Mouse (Mus musculus) kidney, embryonic 15.5 days (tissue): Measurements from ENCODE around the gene Ngfr. TPM values are rescaled to one million over a fixed set of nuclear protein-coding genes. Genes with fewer than 3 reads are reported as not detected.

Experiments used
- ATAC-seq: fragments of 200-750 bp; cut with Nextera tagmentation; replicated peaks from 2 replicates; pipeline ENCODE4 v1.8.0; 2017; ENCODE audit warnings: moderate TSS enrichment; ENCODE audit not compliant: low FRiP score
- H3K27ac ChIP-seq: fragments of 300-500 bp; sonication (generic); 2 replicates; pipeline ENCODE4 v1.5.1; 2015; ENCODE audit warnings: mild to moderate bottlenecking, inconsistent platforms
- H3K27me3 ChIP-seq: fragments of 300-500 bp; sonication (generic); 2 replicates; pipeline ENCODE4 v1.6.1; 2015; ENCODE audit warnings: inconsistent platforms
- H3K36me3 ChIP-seq: fragments of 300-500 bp; sonication (generic); 2 replicates; pipeline ENCODE4 v1.6.1; 2015; ENCODE audit warnings: inconsistent platforms
- H3K4me1 ChIP-seq: fragments of 300-500 bp; sonication (generic); 2 replicates; pipeline ENCODE4 v1.6.1; 2015; ENCODE audit warnings: inconsistent platforms
- H3K4me2 ChIP-seq: fragments of 300-500 bp; sonication (generic); 2 replicates; pipeline ENCODE4 v1.6.1; 2015; ENCODE audit warnings: moderate library complexity, mild to moderate bottlenecking, inconsistent platforms
- H3K4me3 ChIP-seq: fragments of 300-500 bp; sonication (generic); replicated peaks from 2 replicates; pipeline ENCODE4 v1.5.1; 2015; ENCODE audit warnings: mild to moderate bottlenecking, inconsistent platforms
- H3K9ac ChIP-seq: fragments of 300-500 bp; sonication (generic); 2 replicates; pipeline ENCODE4 v1.6.1; 2015; ENCODE audit warnings: mild to moderate bottlenecking, inconsistent platforms
- H3K9me3 ChIP-seq: fragments of 300-500 bp; sonication (generic); replicated peaks from 2 replicates; pipeline ENCODE4 v1.6.1; 2016; ENCODE audit warnings: inconsistent platforms
- WGBS: fragments of 180-500 bp; shearing (Covaris S2); methylation state at CpG from one replicate; pipeline ENCODE4 v1.1.7; 2015; ENCODE audit warnings: mixed read lengths; 5-methylcytosine and 5-hydroxymethylcytosine counted together
- polyA plus RNA-seq: library from polyadenylated mRNA; unstranded; fragments of >200 nt; fragmentation: Nextera tagmentation; extraction: Ambion mirVana; gene quantifications from 2 replicates; pipeline ENCODE4 v1.2.1, GENCODE M21; 2015

Gene Ngfr
- polyA plus RNA-seq, 1 experiment from 2014 or later = 28.7 TPM

- Histone ChIP-seq H3K27me3 (peaks cover 46% of the 10 kb centered on the region), H3K4me1 (peaks cover 51% of the 10 kb centered on the region), H3K4me2 (no peak overlapping the region), H3K4me3 (no peak overlapping the region), H3K27ac (no peak overlapping the region), H3K9me3 (no peaks in the 10 kb centered on the region), H3K9ac (no peak overlapping the region), H3K36me3 (no peaks in the 10 kb centered on the region)
- 83% methylated on average over 5 of the region's 5 CpGs for WGBS
- ATAC-seq = no peak
Measured at GRCm38 (mm10) chr11:95593501-95593900, 6.0 kb upstream of the Ngfr start.

- Histone ChIP-seq H3K9ac (no peak overlapping the region), H3K4me2 (no peak overlapping the region), H3K27ac (no peak overlapping the region), H3K36me3 (no peaks in the 10 kb centered on the region), H3K4me1 (peaks cover 47% of the 10 kb centered on the region), H3K27me3 (peaks cover 48% of the 10 kb centered on the region), H3K9me3 (no peaks in the 10 kb centered on the region), H3K4me3 (no peak overlapping the region)
- 81% methylated on average over 1 of the region's 1 CpGs for WGBS
- ATAC-seq = no peak
Measured at GRCm38 (mm10) chr11:95592691-95593090, 5.2 kb upstream of the Ngfr start.

GRCm38 (mm10) chr11:95589195-95589594 lies 1.7 kb upstream of the Ngfr start:
- Histone ChIP-seq H3K27me3 (peaks cover 64% of the 10 kb centered on the region), H3K4me3 (no peak overlapping the region), H3K4me2 (no peak overlapping the region), H3K27ac (no peak overlapping the region), H3K4me1 (peaks cover 46% of the 10 kb centered on the region), H3K36me3 (no peaks in the 10 kb centered on the region), H3K9me3 (no peaks in the 10 kb centered on the region), H3K9ac (no peak overlapping the region)
- WGBS = 35% methylated on average over 5 of the region's 5 CpGs
- ATAC-seq = no peak

GRCm38 (mm10) chr11:95586751-95587422 lies 648 bp downstream of the Ngfr start:
- Histone ChIP-seq H3K4me1 (peaks cover 59% of the 10 kb centered on the region), H3K36me3 (no peaks in the 10 kb centered on the region), H3K9ac (peak overlapping the region; percentile 49), H3K4me3 (peak overlapping the region; percentile 52), H3K9me3 (no peaks in the 10 kb centered on the region), H3K27me3 (peaks cover 84% of the 10 kb centered on the region), H3K4me2 (peak overlapping the region; percentile 85), H3K27ac (0 out of 2 replicates have a peak overlapping the region, but pooled peaks have one; percentile 20)
- no peak for ATAC-seq
- WGBS = under 1% methylated on average over 27 of the region's 27 CpGs

GRCm38 (mm10) chr11:95586184-95586583 lies 1.4 kb downstream of the Ngfr start:
- Histone ChIP-seq H3K4me3 (peak overlapping the region; percentile 52), H3K27me3 (peaks cover 88% of the 10 kb centered on the region), H3K27ac (0 out of 2 replicates have a peak overlapping the region, but pooled peaks have one; percentile 54), H3K4me2 (peak overlapping the region; percentile 85), H3K4me1 (peaks cover 66% of the 10 kb centered on the region), H3K9me3 (no peaks in the 10 kb centered on the region), H3K9ac (peak overlapping the region; percentile 49), H3K36me3 (no peaks in the 10 kb centered on the region)
- under 1% methylated on average over 25 of the region's 25 CpGs for WGBS
- ATAC-seq = peak; percentile 17

GRCm38 (mm10) chr11:95585684-95586083 lies 1.9 kb downstream of the Ngfr start:
- H3K4me3 ChIP-seq = peak overlapping the region; percentile 52
- H3K27ac ChIP-seq = peak overlapping the region; percentile 54
- H3K27me3 ChIP-seq = peaks cover 90% of the 10 kb centered on the region
- ATAC-seq = peak; percentile 15
- H3K9me3 ChIP-seq = no peaks in the 10 kb centered on the region
- no peaks in the 10 kb centered on the region for H3K36me3 ChIP-seq
- H3K4me2 ChIP-seq = peak overlapping the region; percentile 85
- H3K4me1 ChIP-seq = peaks cover 70% of the 10 kb centered on the region
- WGBS = 2% methylated on average over 15 of the region's 15 CpGs
- peak overlapping the region; percentile 38; the same call in 1 of the 2 replicates for H3K9ac ChIP-seq

- Histone ChIP-seq H3K4me2 (peak overlapping the region; percentile 85), H3K27me3 (peaks cover 93% of the 10 kb centered on the region), H3K36me3 (no peaks in the 10 kb centered on the region), H3K4me3 (peak overlapping the region; percentile 52), H3K9me3 (no peaks in the 10 kb centered on the region), H3K4me1 (peaks cover 74% of the 10 kb centered on the region), H3K9ac (no peak overlapping the region), H3K27ac (peak overlapping the region; percentile 54)
- WGBS = 1% methylated on average over 24 of the region's 24 CpGs
- ATAC-seq = peak; percentile 44
Measured at GRCm38 (mm10) chr11:95585281-95585680, 2.3 kb downstream of the Ngfr start.

GRCm38 (mm10) chr11:95584651-95585050 lies 2.9 kb downstream of the Ngfr start:
- peaks cover 80% of the 10 kb centered on the region for H3K4me1 ChIP-seq
- no peak for ATAC-seq
- H3K9ac ChIP-seq = no peak overlapping the region
- peaks cover 95% of the 10 kb centered on the region for H3K27me3 ChIP-seq
- no peaks in the 10 kb centered on the region for H3K9me3 ChIP-seq
- no peaks in the 10 kb centered on the region for H3K36me3 ChIP-seq
- peak overlapping the region; percentile 52 for H3K4me3 ChIP-seq
- peak overlapping the region; percentile 85 for H3K4me2 ChIP-seq
- H3K27ac ChIP-seq = 0 out of 2 replicates have a peak overlapping the region, but pooled peaks have one; percentile 54
- WGBS = 7% methylated on average over 9 of the region's 9 CpGs

- H3K4me3 ChIP-seq = no peak overlapping the region
- no peak overlapping the region for H3K9ac ChIP-seq
- ATAC-seq = no peak
- H3K9me3 ChIP-seq = no peaks in the 10 kb centered on the region
- no peak overlapping the region for H3K27ac ChIP-seq
- no peak overlapping the region for H3K4me2 ChIP-seq
- 41% methylated on average over 6 of the region's 6 CpGs for WGBS
- peaks cover 88% of the 10 kb centered on the region for H3K4me1 ChIP-seq
- no peaks in the 10 kb centered on the region for H3K36me3 ChIP-seq
- H3K27me3 ChIP-seq = peaks cover 96% of the 10 kb centered on the region
Measured at GRCm38 (mm10) chr11:95583396-95583795, 4.1 kb downstream of the Ngfr start.

- Histone ChIP-seq H3K4me2 (no peak overlapping the region), H3K36me3 (no peaks in the 10 kb centered on the region), H3K9me3 (no peaks in the 10 kb centered on the region), H3K27me3 (peaks cover 93% of the 10 kb centered on the region), H3K9ac (no peak overlapping the region), H3K27ac (no peak overlapping the region), H3K4me3 (no peak overlapping the region), H3K4me1 (peaks cover 87% of the 10 kb centered on the region)
- 32% methylated on average over 3 of the region's 3 CpGs for WGBS
- no peak for ATAC-seq
Measured at GRCm38 (mm10) chr11:95582193-95582592, 5.3 kb downstream of the Ngfr start.

GRCm38 (mm10) chr11:95579455-95579854 lies 8.1 kb downstream of the Ngfr start:
- Histone ChIP-seq H3K36me3 (no peaks in the 10 kb centered on the region), H3K4me2 (no peak overlapping the region), H3K27me3 (peaks cover 65% of the 10 kb centered on the region), H3K9ac (no peak overlapping the region), H3K9me3 (no peaks in the 10 kb centered on the region), H3K4me3 (no peak overlapping the region), H3K4me1 (peaks cover 84% of the 10 kb centered on the region), H3K27ac (no peak overlapping the region)
- 15% methylated on average over 6 of the region's 6 CpGs for WGBS
- no peak for ATAC-seq

- Histone ChIP-seq H3K4me3 (no peak overlapping the region), H3K9me3 (no peaks in the 10 kb centered on the region), H3K27ac (no peak overlapping the region), H3K4me1 (peaks cover 74% of the 10 kb centered on the region), H3K9ac (no peak overlapping the region), H3K36me3 (peaks cover 5% of the 10 kb centered on the region; the same call in 1 of the 2 replicates), H3K4me2 (peak overlapping the region; percentile 44), H3K27me3 (peaks cover 50% of the 10 kb centered on the region)
- 29% methylated on average over 39 of the region's 39 CpGs for WGBS
- ATAC-seq = no peak
Measured at GRCm38 (mm10) chr11:95577776-95578446, 9.6 kb downstream of the Ngfr start.
